Mouse (Mus musculus) liver, embryonic 16.5 days (tissue): ENCODE data around the gene Uvrag. TPM values are rescaled to one million over a fixed set of nuclear protein-coding genes. Genes with fewer than 3 reads are reported as not detected.
"Not testable (repeated sequence)": the region's sequence is repeated elsewhere in the genome, so short reads cannot be mapped to it uniquely, and the experiment has no call there.

ENCODE experiments used
- ATAC-seq: fragments of 200-750 bp; cut with Nextera tagmentation; 2 replicates; pipeline ENCODE4 v1.8.0; 2017; ENCODE audit warnings: low read depth, mild to moderate bottlenecking, moderate number of reproducible peaks, moderate library complexity
- H3K27ac ChIP-seq: fragments of 300-500 bp; sonication (generic); 2 replicates; pipeline ENCODE4 v1.5.1; 2014; ENCODE audit warnings: mild to moderate bottlenecking, low read length
- H3K27me3 ChIP-seq: fragments of 300-500 bp; sonication (generic); 2 replicates; pipeline ENCODE4 v1.6.1; 2014; ENCODE audit warnings: low read depth, low read length, mixed read lengths; ENCODE audit not compliant: control insufficient read depth, insufficient read depth
- H3K36me3 ChIP-seq: fragments of 300-500 bp; sonication (generic); 2 replicates; pipeline ENCODE4 v1.6.1; 2014; ENCODE audit warnings: mild to moderate bottlenecking; ENCODE audit not compliant: control insufficient read depth, insufficient read depth
- H3K4me1 ChIP-seq: fragments of 300-500 bp; sonication (generic); 2 replicates; pipeline ENCODE4 v1.6.1; 2014; ENCODE audit warnings: low read depth, low read length, mixed read lengths; ENCODE audit not compliant: control insufficient read depth
- H3K4me2 ChIP-seq: fragments of 300-500 bp; sonication (generic); 2 replicates; pipeline ENCODE4 v1.6.1; 2014; ENCODE audit warnings: low read depth, low read length, mixed read lengths
- H3K4me3 ChIP-seq: fragments of 300-500 bp; sonication (generic); 2 replicates; pipeline ENCODE4 v1.5.1; 2014; ENCODE audit warnings: low read depth, mild to moderate bottlenecking, low read length
- H3K9ac ChIP-seq: fragments of 300-500 bp; sonication (generic); 2 replicates; pipeline ENCODE4 v1.6.1; 2014; ENCODE audit warnings: low read depth, low read length
- H3K9me3 ChIP-seq: fragments of 300-500 bp; sonication (generic); replicated peaks from 2 replicates; pipeline ENCODE4 v1.6.1; 2016; ENCODE audit warnings: low read length; ENCODE audit not compliant: control insufficient read depth
- WGBS: fragments of 180-500 bp; shearing (Covaris S2); extraction: QIAGEN DNeasy Blood & Tissue Kit; methylation state at CpG from one replicate; pipeline ENCODE4 v1.1.7; 2014; ENCODE audit not compliant: insufficient replicate concordance; 5-methylcytosine and 5-hydroxymethylcytosine counted together
- polyA plus RNA-seq: library from polyadenylated mRNA; unstranded; fragments of >200 nt; fragmentation: Nextera tagmentation; extraction: Ambion mirVana; gene quantifications from 2 replicates; pipeline ENCODE4 v1.2.1, GENCODE M21; 2015

The Uvrag gene
- polyA plus RNA-seq, 1 experiment from 2014 or later: 8.2 TPM

GRCm38 (mm10) chr7:99073734-99074372 lies 67.1 kb downstream of the Uvrag start:
- ATAC-seq: peak; percentile 43; the same call in 1 of the 2 replicates
- 52% methylated on average over 7 of the region's 7 CpGs for WGBS

DNA sequence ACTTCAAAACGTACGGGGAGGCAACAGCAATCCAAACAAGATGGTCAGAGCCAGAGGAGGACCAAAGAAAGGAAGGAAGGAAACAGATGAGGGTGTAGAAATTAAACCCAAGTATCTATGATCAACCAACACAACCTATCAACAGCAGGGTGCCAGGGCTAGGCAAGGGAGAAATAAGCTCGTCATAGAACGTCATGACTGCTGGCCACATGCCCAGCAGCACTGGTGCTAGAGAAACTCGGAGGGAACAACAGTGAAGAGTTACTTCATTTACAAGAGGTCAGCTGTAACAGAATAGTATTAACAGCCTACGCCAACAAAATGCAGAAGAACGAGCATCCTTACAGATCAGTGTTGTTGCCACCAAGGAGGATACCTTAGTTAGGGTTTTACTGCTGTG lies 73.2 kb downstream of the Uvrag start:
- H3K27me3 ChIP-seq: no peaks in the 10 kb centered on the region
- no peak for ATAC-seq
- no peaks in the 10 kb centered on the region; the same call in 1 of the 2 replicates for H3K36me3 ChIP-seq
- 68% methylated on average over 7 of the region's 7 CpGs for WGBS
- H3K4me1 ChIP-seq: no peaks in the 10 kb centered on the region
- H3K27ac ChIP-seq: no peak overlapping the region
- H3K9me3 ChIP-seq: no peaks in the 10 kb centered on the region
- no peak overlapping the region for H3K4me3 ChIP-seq
- H3K4me2 ChIP-seq: no peak overlapping the region
- H3K9ac ChIP-seq: no peak overlapping the region

More at GRCm38 (mm10) chr7:99073734-99074372, 67.1 kb downstream of the Uvrag start:
- Histone ChIP-seq H3K36me3 (no peaks in the 10 kb centered on the region; the same call in 1 of the 2 replicates), H3K27me3 (no peaks in the 10 kb centered on the region), H3K27ac (no peak overlapping the region), H3K4me3 (no peak overlapping the region), H3K4me1 (peaks cover 3% of the 10 kb centered on the region), H3K9me3 (no peaks in the 10 kb centered on the region), H3K9ac (no peak overlapping the region), H3K4me2 (no peak overlapping the region)

DNA sequence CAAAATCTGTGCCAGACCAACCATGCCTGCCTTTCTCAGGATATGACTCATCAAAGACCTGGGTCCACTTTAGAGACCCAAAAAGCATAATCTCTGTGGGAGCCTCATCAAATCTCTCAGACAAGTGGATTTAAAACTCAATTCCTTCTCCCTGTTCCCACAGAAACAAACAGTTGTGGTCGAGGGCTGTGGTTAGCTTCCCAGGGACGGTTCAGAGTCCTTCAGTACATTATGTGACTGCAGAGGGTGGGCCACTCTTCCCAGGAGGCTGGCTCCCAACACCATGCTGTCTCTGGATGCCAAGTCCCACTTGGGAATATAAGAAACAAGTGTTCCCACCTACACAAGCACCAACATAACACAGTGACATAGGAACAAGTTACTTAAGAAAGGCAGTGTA lies 75.0 kb downstream of the Uvrag start:
- H3K27ac ChIP-seq: no peak overlapping the region

DNA sequence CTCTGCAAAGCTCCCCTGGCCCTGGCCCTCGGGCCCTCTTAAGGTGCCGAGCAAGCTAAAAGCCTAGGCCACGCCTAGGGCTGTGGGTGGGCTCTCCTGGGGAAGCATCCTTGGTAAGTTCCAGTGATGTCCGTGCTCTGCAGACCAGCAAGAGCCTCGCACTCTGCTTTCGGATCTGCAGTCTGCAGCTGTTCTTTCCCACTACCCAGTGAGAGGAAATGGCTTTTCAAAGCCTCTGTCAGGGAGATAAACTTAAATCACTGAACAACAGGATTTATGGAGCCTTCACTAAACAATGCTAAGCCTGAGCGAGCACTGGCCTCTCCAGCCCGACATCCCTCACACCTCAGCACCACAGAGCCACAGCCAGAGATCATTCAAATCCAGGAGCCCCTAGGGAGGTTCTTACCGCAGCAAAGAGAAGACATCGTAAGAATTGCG lies 75.5 kb downstream of the Uvrag start:
- no peak overlapping the region for H3K4me2 ChIP-seq
- no peaks in the 10 kb centered on the region; the same call in 1 of the 2 replicates for H3K36me3 ChIP-seq
- no peak overlapping the region for H3K4me3 ChIP-seq
- ATAC-seq: no peak
- H3K9me3 ChIP-seq: no peaks in the 10 kb centered on the region
- no peak overlapping the region for H3K27ac ChIP-seq
- no peaks in the 10 kb centered on the region for H3K4me1 ChIP-seq
- 63% methylated on average over 11 of the region's 11 CpGs for WGBS
- H3K9ac ChIP-seq: no peak overlapping the region
- H3K27me3 ChIP-seq: no peaks in the 10 kb centered on the region

More for the DNA sequence above, 75.0 kb downstream of the Uvrag start:
- no peak for ATAC-seq
- Histone ChIP-seq H3K4me2 (no peak overlapping the region), H3K36me3 (no peaks in the 10 kb centered on the region; the same call in 1 of the 2 replicates), H3K9me3 (no peaks in the 10 kb centered on the region), H3K4me1 (no peaks in the 10 kb centered on the region), H3K9ac (no peak overlapping the region), H3K4me3 (no peak overlapping the region), H3K27me3 (no peaks in the 10 kb centered on the region)
- WGBS: 25% methylated on average over 2 of the region's 2 CpGs

DNA sequence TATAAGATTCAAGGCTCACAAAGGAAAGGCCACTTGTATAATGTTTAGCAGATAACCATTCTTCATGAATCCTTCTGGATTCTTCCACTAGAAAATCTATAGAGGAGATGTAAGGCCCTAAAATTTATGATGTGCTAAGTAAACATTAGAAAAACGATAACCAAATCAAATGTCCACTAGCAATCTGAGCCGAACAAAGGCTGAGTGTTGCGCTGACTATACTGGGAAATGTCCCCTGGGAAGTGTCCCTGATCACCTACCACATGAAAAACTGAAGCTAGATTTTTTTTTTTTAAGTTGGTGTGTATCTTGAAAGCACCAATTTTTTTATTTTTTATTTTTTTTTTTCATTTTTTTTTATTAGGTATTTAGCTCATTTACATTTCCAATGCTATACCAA lies 76.1 kb downstream of the Uvrag start:
- ATAC-seq: no peak
- no peaks in the 10 kb centered on the region for H3K27me3 ChIP-seq
- 72% methylated on average over 3 of the region's 3 CpGs for WGBS

DNA sequence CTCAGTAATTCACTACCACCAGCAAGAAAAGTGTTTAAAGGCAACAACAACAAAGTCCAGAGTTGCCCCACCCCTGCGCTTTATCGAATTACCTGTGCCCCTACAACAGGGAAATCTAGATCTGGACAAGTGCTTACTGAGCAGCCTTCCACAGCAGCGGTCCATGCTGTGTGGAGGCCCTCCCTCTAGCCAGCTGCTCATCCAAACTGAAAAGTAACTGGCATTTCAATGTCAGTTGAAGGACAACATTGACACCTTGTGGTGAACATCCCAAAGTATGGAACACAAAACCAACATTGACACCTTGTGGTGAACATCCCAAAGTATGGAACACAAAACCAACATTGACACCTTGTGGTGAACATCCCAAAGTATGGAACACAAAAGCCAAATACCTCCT lies 78.7 kb downstream of the Uvrag start:
- 80% methylated on average over 3 of the region's 3 CpGs for WGBS
- H3K4me2 ChIP-seq, H3K4me1 ChIP-seq, H3K27me3 ChIP-seq, ATAC-seq, H3K27ac ChIP-seq, H3K36me3 ChIP-seq, H3K4me3 ChIP-seq, H3K9me3 ChIP-seq, H3K9ac ChIP-seq: not testable (repeated sequence)

More for the DNA sequence above, 76.1 kb downstream of the Uvrag start:
- no peaks in the 10 kb centered on the region for H3K9me3 ChIP-seq
- H3K27ac ChIP-seq: no peak overlapping the region
- no peak overlapping the region for H3K9ac ChIP-seq
- no peak overlapping the region for H3K4me2 ChIP-seq
- no peaks in the 10 kb centered on the region; the same call in 1 of the 2 replicates for H3K36me3 ChIP-seq
- no peak overlapping the region for H3K4me3 ChIP-seq
- H3K4me1 ChIP-seq: no peaks in the 10 kb centered on the region

GRCm38 (mm10) chr7:99061056-99061680 lies 79.8 kb downstream of the Uvrag start:
- H3K4me1 ChIP-seq: no peaks in the 10 kb centered on the region
- H3K27me3 ChIP-seq: no peaks in the 10 kb centered on the region
- H3K9me3 ChIP-seq: no peaks in the 10 kb centered on the region
- H3K4me3 ChIP-seq: no peak overlapping the region
- H3K9ac ChIP-seq: no peak overlapping the region
- H3K4me2 ChIP-seq: no peak overlapping the region
- ATAC-seq: no peak
- H3K36me3 ChIP-seq: no peaks in the 10 kb centered on the region
- H3K27ac ChIP-seq: no peak overlapping the region
- 80% methylated on average over 7 of the region's 7 CpGs for WGBS

DNA sequence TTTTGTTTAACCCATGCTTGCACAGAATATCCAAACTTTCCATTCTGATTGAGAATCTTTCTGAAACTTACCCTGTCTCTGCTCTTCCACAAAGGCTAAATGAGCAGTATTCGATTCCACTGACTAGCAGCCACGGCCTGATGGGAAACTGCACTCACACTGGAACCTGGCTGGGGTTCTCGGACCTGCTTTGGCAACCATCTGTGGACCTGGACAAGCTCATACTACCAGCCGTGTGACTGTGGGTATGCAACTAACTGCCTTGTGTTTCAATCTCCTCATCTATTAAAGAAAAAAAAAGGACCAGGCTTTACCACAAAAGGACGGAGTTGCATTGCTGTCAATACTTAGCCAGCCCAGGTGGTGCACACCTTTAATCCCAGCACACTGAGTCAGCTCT lies 80.5 kb downstream of the Uvrag start:
- Histone ChIP-seq H3K27ac (no peak overlapping the region), H3K36me3 (no peaks in the 10 kb centered on the region), H3K27me3 (no peaks in the 10 kb centered on the region), H3K9me3 (no peaks in the 10 kb centered on the region), H3K4me2 (no peak overlapping the region), H3K4me3 (no peak overlapping the region), H3K9ac (no peak overlapping the region), H3K4me1 (no peaks in the 10 kb centered on the region)
- ATAC-seq: no peak
- WGBS: 78% methylated on average over 5 of the region's 5 CpGs

DNA sequence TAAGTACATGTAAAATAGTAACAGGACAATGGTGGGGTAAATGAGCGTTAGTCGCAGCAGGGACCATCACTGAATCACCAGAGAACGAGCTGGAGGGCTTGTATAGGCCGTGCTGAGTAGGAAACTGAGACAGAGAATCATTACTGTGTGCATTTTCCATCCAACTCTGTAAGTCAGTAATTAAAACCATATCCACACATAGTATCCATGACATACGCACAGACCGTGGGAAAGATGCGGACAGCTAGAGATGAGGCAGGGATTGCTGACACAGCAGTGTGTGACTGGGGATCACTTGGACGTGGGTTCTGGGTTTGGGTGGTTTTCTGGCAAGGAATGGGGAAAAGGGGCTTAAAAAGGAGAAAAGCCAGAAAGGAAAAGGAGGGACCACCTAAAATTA lies 81.0 kb downstream of the Uvrag start:
- no peak for ATAC-seq
- Histone ChIP-seq H3K4me3 (no peak overlapping the region), H3K4me2 (no peak overlapping the region), H3K27me3 (no peaks in the 10 kb centered on the region), H3K36me3 (no peaks in the 10 kb centered on the region), H3K9me3 (no peaks in the 10 kb centered on the region), H3K9ac (no peak overlapping the region), H3K27ac (no peak overlapping the region), H3K4me1 (no peaks in the 10 kb centered on the region)
- 82% methylated on average over 8 of the region's 8 CpGs for WGBS
